ENCODE assay signal across 12 mouse cellular contexts in genomic region chr13:26457487-26458253, GRCm38 (mm10).
DNase-seq lines count a peak whose midpoint lies in the region; ATAC-seq and TF ChIP-seq lines count a peak whose summit lies in the region.
"Had no signal": no experiment of that assay in that cellular context is flagged by ENCODE, and none has a peak within 500 bp of the region (broad histone marks: within the 10 kb centered on the region; RNA-seq: fewer than 3 reads in every experiment).

No protein-coding gene starts in this region.

- 79% methylated on average over 4 of the region's 4 CpGs for WGBS in embryonic facial prominence, embryonic 10.5 days
- 78% methylated on average over 4 of the region's 4 CpGs for WGBS in intestine, embryonic 16.5 days

- H3K4me1 ChIP-seq in embryonic facial prominence, embryonic 10.5 days = no peaks in the 10 kb centered on the region
- H3K4me1 ChIP-seq in intestine, embryonic 16.5 days (ENCODE audit: control insufficient read depth, insufficient read depth, low read length) = no peaks in the 10 kb centered on the region
- H3K4me1 ChIP-seq: heart, embryonic 10.5 days had no signal

- DNase-seq in left cerebral cortex, adult 2 months (ENCODE audit: extremely low spot score in 1 of 2, low spot score in 2 of 2) = no peak
- DNase-seq in left cerebral cortex, adult 8-10 months (ENCODE audit: low spot score in 2 of 2) = no peak
- DNase-seq in brain, embryonic 14.5 days (ENCODE audit: low read depth) = no peak
- DNase-seq in embryonic facial prominence, embryonic 10.5 days (ENCODE audit: low spot score) = peak; percentile 7
- peak; percentile 59 for DNase-seq in kidney, postnatal 14 days
- DNase-seq: adrenal gland, adult 2 months; left cerebral cortex, postnatal 4 days; right cerebral cortex, adult 18-20 months had no signal

- TF ChIP-seq POLR2A in brain, embryonic 14.5 days (IDR thresholded peaks at IDR 0.05; ENCODE audit: borderline replicate concordance, extremely low read depth, insufficient read depth, insufficient read length, poor library complexity, severe bottlenecking) = no peak

- no peaks in the 10 kb centered on the region for H3K9me3 ChIP-seq in embryonic facial prominence, embryonic 10.5 days
- H3K9me3 ChIP-seq in intestine, embryonic 16.5 days (ENCODE audit: control insufficient read depth, low read length) = no peaks in the 10 kb centered on the region
- H3K9me3 ChIP-seq: heart, embryonic 10.5 days had no signal

- no peak overlapping the region for H3K4me3 ChIP-seq in left cerebral cortex, adult 2 months
- H3K4me3 ChIP-seq in embryonic facial prominence, embryonic 10.5 days = no peak overlapping the region
- H3K4me3 ChIP-seq in intestine, embryonic 16.5 days (ENCODE audit: low read length) = no peak overlapping the region
- H3K4me3 ChIP-seq: erythroblast, embryonic 14.5 days; heart, embryonic 10.5 days had no signal

- ATAC-seq in intestine, embryonic 16.5 days = no peak
- no peak for ATAC-seq in megakaryocyte progenitor cell, adult 5-6 weeks (replicated peaks; ENCODE audit: poor library complexity)

- no peak overlapping the region for H3K4me2 ChIP-seq in intestine, embryonic 16.5 days (ENCODE audit: low read depth, low read length)

- intact Hi-C loops in left cerebral cortex, adult 2 months (cut with DNase I) = no loop called here

- TF ChIP-seq CTCF in left cerebral cortex, adult 2 months (IDR thresholded peaks at IDR 0.05) = peak; percentile 12; the same call in 1 of the 2 replicates
- peak; percentile 20; the same call in 1 of the 2 replicates for TF ChIP-seq CTCF in brain, embryonic 14.5 days (IDR thresholded peaks at IDR 0.05; ENCODE audit: borderline replicate concordance, extremely low read depth, insufficient read depth, insufficient read length)

- no peaks in the 10 kb centered on the region for H3K36me3 ChIP-seq in embryonic facial prominence, embryonic 10.5 days (replicated peaks)
- H3K36me3 ChIP-seq in intestine, embryonic 16.5 days (ENCODE audit: control insufficient read depth, insufficient read depth, low read length) = no peaks in the 10 kb centered on the region
- H3K36me3 ChIP-seq: heart, embryonic 10.5 days had no signal

- no peaks in the 10 kb centered on the region for H3K27me3 ChIP-seq in embryonic facial prominence, embryonic 10.5 days (replicated peaks; ENCODE audit: low read depth, poor library complexity, severe bottlenecking)
- no peaks in the 10 kb centered on the region for H3K27me3 ChIP-seq in intestine, embryonic 16.5 days (replicated peaks; ENCODE audit: control insufficient read depth, insufficient read depth, low read length)

- no peak overlapping the region for H3K9ac ChIP-seq in intestine, embryonic 16.5 days (ENCODE audit: low read depth, low read length)

- no peak overlapping the region for H3K27ac ChIP-seq in left cerebral cortex, adult 2 months
- no peak overlapping the region for H3K27ac ChIP-seq in embryonic facial prominence, embryonic 10.5 days (replicated peaks)
- no peak overlapping the region for H3K27ac ChIP-seq in intestine, embryonic 16.5 days (ENCODE audit: low read length)
- H3K27ac ChIP-seq: heart, embryonic 10.5 days had no signal

Comparison
In these comparisons a context has a peak if more than half of its experiments do, and no peak if none do; other contexts are left out.
1. DNase-seq: peak in embryonic facial prominence, embryonic 10.5 days (single experiment) and kidney, postnatal 14 days (single experiment); none in left cerebral cortex, adult 2 months (0 of 2), left cerebral cortex, adult 8-10 months (0 of 2) and brain, embryonic 14.5 days (single experiment).